Mouse (Mus musculus) c-Kit-positive CD71-positive TER-119-negative erythroid progenitor cells, embryonic 14.5 days (primary cell): ENCODE data around the gene Ptk6.
A peak's percentile ranks its signal among the peaks of the same experiment; 100 is the strongest.

Source experiments
- DNase-seq: peaks from one replicate; pipeline ENCODE4 v3.0.0-alpha.2; 2013; ENCODE audit warnings: low read depth

The Ptk6 gene

GRCm38 (mm10) chr2:181202422-181202821 lies at the start of gene Ptk6:
Gene Ptk6 (minus strand): TSS chr2:181202789.
- DNase-seq, result no peak

- no peak for DNase-seq
Observed at GRCm38 (mm10) chr2:181251841-181252240, 49.3 kb upstream of the Ptk6 start.

- DNase-seq, result no peak
Observed at GRCm38 (mm10) chr2:181249217-181249616, 46.6 kb upstream of the Ptk6 start.

GRCm38 (mm10) chr2:181245031-181245430 lies 42.4 kb upstream of the Ptk6 start:
- no peak for DNase-seq

GRCm38 (mm10) chr2:181243706-181244394 lies 41.3 kb upstream of the Ptk6 start:
- no peak for DNase-seq

- no peak for DNase-seq
Observed at GRCm38 (mm10) chr2:181242314-181242665, 39.7 kb upstream of the Ptk6 start.

GRCm38 (mm10) chr2:181241602-181242313 lies 39.2 kb upstream of the Ptk6 start, which contains the start of gene Helz2:
Gene Helz2 (minus strand): TSS chr2:181242027.
- DNase-seq, result peak; percentile 64

GRCm38 (mm10) chr2:181240806-181241440 lies 38.3 kb upstream of the Ptk6 start:
- DNase-seq, result no peak

GRCm38 (mm10) chr2:181239261-181239660 lies 36.7 kb upstream of the Ptk6 start:
- DNase-seq, result no peak

- DNase-seq, result no peak
Observed at GRCm38 (mm10) chr2:181238861-181239260, 36.3 kb upstream of the Ptk6 start.

- DNase-seq, result no peak
Observed at GRCm38 (mm10) chr2:181238091-181238610, 35.6 kb upstream of the Ptk6 start.

- DNase-seq, result no peak
Observed at GRCm38 (mm10) chr2:181237251-181238014, 34.8 kb upstream of the Ptk6 start.

- DNase-seq, result no peak
Observed at GRCm38 (mm10) chr2:181235681-181236566, 33.3 kb upstream of the Ptk6 start.

- no peak for DNase-seq
Observed at GRCm38 (mm10) chr2:181234680-181235079, 32.1 kb upstream of the Ptk6 start.

GRCm38 (mm10) chr2:181233443-181233842 lies 30.9 kb upstream of the Ptk6 start:
- no peak for DNase-seq

GRCm38 (mm10) chr2:181231171-181231570 lies 28.6 kb upstream of the Ptk6 start:
- no peak for DNase-seq

GRCm38 (mm10) chr2:181228335-181228734 lies 25.7 kb upstream of the Ptk6 start:
- DNase-seq, result no peak

GRCm38 (mm10) chr2:181227122-181227521 lies 24.5 kb upstream of the Ptk6 start:
- DNase-seq, result no peak

- DNase-seq, result no peak
Observed at GRCm38 (mm10) chr2:181224994-181225393, 22.4 kb upstream of the Ptk6 start.

GRCm38 (mm10) chr2:181220361-181220760 lies 17.8 kb upstream of the Ptk6 start:
- DNase-seq, result no peak
